Mouse (Mus musculus): Measurements from ENCODE around the gene Glcci1. TPM values are rescaled to one million over a fixed set of nuclear protein-coding genes. Genes with fewer than 3 reads are reported as not detected.

Glcci1 gene
- total and polyA plus RNA-seq, 3 experiments: 1.9 to 3.5 (median 2.4) TPM

DNA sequence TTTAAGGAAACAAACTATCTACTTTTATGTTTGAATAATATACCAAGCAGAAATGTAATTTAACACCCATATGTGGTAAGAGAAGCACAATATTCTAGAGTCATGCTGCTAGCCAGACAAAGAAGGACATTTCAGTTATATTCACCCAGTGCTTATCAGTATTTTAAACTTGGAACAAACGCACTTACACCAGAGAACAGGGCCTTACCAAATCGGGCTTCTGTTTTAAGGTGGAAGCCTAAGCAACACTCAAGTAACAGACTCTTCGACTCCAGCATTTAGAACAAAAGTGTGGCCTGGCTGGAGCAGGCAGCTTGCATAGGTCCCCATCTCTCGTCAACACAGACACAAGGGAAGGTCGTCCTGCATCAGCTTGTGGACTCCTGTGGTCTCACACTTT, 21.2 kb upstream of the Glcci1 start:
- H3K4me2 ChIP-seq (ENCODE audit: insufficient read depth, low read depth, poor library complexity, severe bottlenecking): no peak overlapping the region
- no peak overlapping the region for H3K27ac ChIP-seq (ENCODE audit: insufficient read depth, low read depth)
- dilution Hi-C loops (cut with MboI; ENCODE audit: extremely low pct_ligation_motif_present, extremely low pct_unique_long_range_greater_than_20kb, low sequenced_read_pairs): no loop called here
- TF ChIP-seq NELFE (IDR thresholded peaks at IDR 0.05; ENCODE audit: low read depth, low read length) (no peak), MAZ (IDR thresholded peaks at IDR 0.05; ENCODE audit: low read depth, low read length) (no peak), SIN3A (IDR thresholded peaks at IDR 0.05; ENCODE audit: low read length) (no peak), KAT2A (IDR thresholded peaks at IDR 0.05; ENCODE audit: insufficient replicate concordance, low read length) (no peak), SMC3 (IDR thresholded peaks at IDR 0.05; ENCODE audit: low read depth, low read length) (no peak), JUND (conservative IDR thresholded peaks at IDR 0.05; ENCODE audit: low read depth, low read length) (no peak)
- H3K79me2 ChIP-seq (replicated peaks; ENCODE audit: control insufficient read depth, extremely low read depth, insufficient read depth, poor library complexity, severe bottlenecking): no peaks in the 10 kb centered on the region
- no peaks in the 10 kb centered on the region for H3K9me3 ChIP-seq (replicated peaks; ENCODE audit: low read length)
- H3K4me1 ChIP-seq (ENCODE audit: control insufficient read depth in 1 of 2, insufficient read depth in 2 of 2): peaks cover 10 to 59% of the 10 kb centered on the region in 2 experiments
- no peaks in the 10 kb centered on the region for H3K27me3 ChIP-seq (replicated peaks)
- H3K4me3 ChIP-seq (replicated peaks in 1 of 3; ENCODE audit: low read depth in 2 of 3, low read length in 2 of 3, poor library complexity in 1 of 3): no peak overlapping the region
- DNase-seq (ENCODE audit: extremely low read depth): no peak
- H3K36me3 ChIP-seq (replicated peaks in 1 of 2; ENCODE audit: control insufficient read depth in 1 of 2, insufficient read depth in 1 of 2, low read length in 1 of 2): no peaks in the 10 kb centered on the region
- in situ Hi-C loops (cut with MboI; ENCODE audit: low pct_ligation_motif_present, low pct_unique_long_range_greater_than_20kb, low sequenced_read_pairs): no loop called here
- no peak overlapping the region for H3K9ac ChIP-seq (ENCODE audit: insufficient read depth, low read depth)

DNA sequence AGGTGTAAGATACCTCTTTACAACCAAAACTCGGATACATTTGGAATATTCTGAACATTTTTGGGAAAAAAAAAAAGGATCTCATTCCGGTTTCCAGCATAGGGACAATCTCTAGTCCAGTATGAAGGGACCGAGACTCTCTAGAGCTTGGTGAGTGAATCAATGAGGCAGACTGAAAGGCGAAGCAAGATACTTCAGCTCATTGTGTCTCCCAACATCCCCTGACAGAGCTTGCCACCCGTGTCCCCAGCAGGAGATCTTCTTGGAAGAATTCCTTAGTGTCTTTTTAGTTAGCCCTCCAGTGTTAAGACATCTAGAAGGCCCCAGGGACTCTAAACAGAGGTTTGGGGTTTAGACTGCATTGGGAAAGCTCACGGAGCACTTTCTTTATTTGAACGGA, 20.1 kb upstream of the Glcci1 start:
- dilution Hi-C loops (cut with MboI; ENCODE audit: extremely low pct_ligation_motif_present, extremely low pct_unique_long_range_greater_than_20kb, low sequenced_read_pairs) (no loop called here), in situ Hi-C loops (cut with MboI; ENCODE audit: low pct_ligation_motif_present, low pct_unique_long_range_greater_than_20kb, low sequenced_read_pairs) (no loop called here)
- no peaks in the 10 kb centered on the region for H3K9me3 ChIP-seq (replicated peaks; ENCODE audit: low read length)
- no peaks in the 10 kb centered on the region for H3K36me3 ChIP-seq (replicated peaks in 1 of 2; ENCODE audit: control insufficient read depth in 1 of 2, insufficient read depth in 1 of 2, low read length in 1 of 2)
- H3K27ac ChIP-seq (ENCODE audit: insufficient read depth, low read depth): no peak overlapping the region
- no peak overlapping the region for H3K4me2 ChIP-seq (ENCODE audit: insufficient read depth, low read depth, poor library complexity, severe bottlenecking)
- no peak for DNase-seq (ENCODE audit: extremely low read depth)
- no peaks in the 10 kb centered on the region for H3K79me2 ChIP-seq (replicated peaks; ENCODE audit: control insufficient read depth, extremely low read depth, insufficient read depth, poor library complexity, severe bottlenecking)
- no peak overlapping the region for H3K9ac ChIP-seq (ENCODE audit: insufficient read depth, low read depth)
- no peaks in the 10 kb centered on the region for H3K27me3 ChIP-seq (replicated peaks)
- H3K4me1 ChIP-seq (ENCODE audit: control insufficient read depth in 1 of 2, insufficient read depth in 2 of 2): peaks cover 10 to 56% of the 10 kb centered on the region in 2 experiments
- H3K4me3 ChIP-seq (replicated peaks in 1 of 3; ENCODE audit: low read depth in 2 of 3, low read length in 2 of 3, poor library complexity in 1 of 3): no peak overlapping the region
- TF ChIP-seq EP300 (IDR thresholded peaks at IDR 0.05; ENCODE audit: low read length) (no peak), MYC (IDR thresholded peaks at IDR 0.05; ENCODE audit: low read depth, low read length) (no peak), HCFC1 (IDR thresholded peaks at IDR 0.05; ENCODE audit: low read depth, low read length) (no peak), MEF2A (IDR thresholded peaks at IDR 0.05; ENCODE audit: borderline replicate concordance, low read depth, low read length) (no peak), RAD21 (IDR thresholded peaks at IDR 0.05; ENCODE audit: low read depth, low read length) (no peak), CHD2 (IDR thresholded peaks at IDR 0.05; ENCODE audit: low read length) (no peak), POLR2AphosphoS2 (IDR thresholded peaks at IDR 0.05; ENCODE audit: low read depth, low read length) (no peak), KAT2A (IDR thresholded peaks at IDR 0.05; ENCODE audit: insufficient replicate concordance, low read length) (no peak), MAX (IDR thresholded peaks at IDR 0.05; ENCODE audit: low read length) (no peak), JUN (IDR thresholded peaks at IDR 0.05; ENCODE audit: insufficient read depth, low read depth, low read length) (no peak), GABPA (IDR thresholded peaks at IDR 0.05; ENCODE audit: insufficient replicate concordance, low read depth, low read length) (no peak), ZKSCAN1 (IDR thresholded peaks at IDR 0.05; ENCODE audit: borderline replicate concordance, low read depth, low read length) (no peak), SIN3A (IDR thresholded peaks at IDR 0.05; ENCODE audit: low read length) (no peak), TBP (conservative IDR thresholded peaks at IDR 0.05; ENCODE audit: low read depth, low read length) (no peak), SMC3 (IDR thresholded peaks at IDR 0.05; ENCODE audit: low read depth, low read length) (no peak), ZMIZ1 (IDR thresholded peaks at IDR 0.05; ENCODE audit: low read depth, low read length) (no peak), IRF4 (IDR thresholded peaks at IDR 0.05; ENCODE audit: low read depth, low read length) (no peak), UBTF (IDR thresholded peaks at IDR 0.05; ENCODE audit: low read depth, low read length) (no peak)
